Mouse (Mus musculus): ENCODE results near the gene Eefsec.

The Eefsec gene

DNA sequence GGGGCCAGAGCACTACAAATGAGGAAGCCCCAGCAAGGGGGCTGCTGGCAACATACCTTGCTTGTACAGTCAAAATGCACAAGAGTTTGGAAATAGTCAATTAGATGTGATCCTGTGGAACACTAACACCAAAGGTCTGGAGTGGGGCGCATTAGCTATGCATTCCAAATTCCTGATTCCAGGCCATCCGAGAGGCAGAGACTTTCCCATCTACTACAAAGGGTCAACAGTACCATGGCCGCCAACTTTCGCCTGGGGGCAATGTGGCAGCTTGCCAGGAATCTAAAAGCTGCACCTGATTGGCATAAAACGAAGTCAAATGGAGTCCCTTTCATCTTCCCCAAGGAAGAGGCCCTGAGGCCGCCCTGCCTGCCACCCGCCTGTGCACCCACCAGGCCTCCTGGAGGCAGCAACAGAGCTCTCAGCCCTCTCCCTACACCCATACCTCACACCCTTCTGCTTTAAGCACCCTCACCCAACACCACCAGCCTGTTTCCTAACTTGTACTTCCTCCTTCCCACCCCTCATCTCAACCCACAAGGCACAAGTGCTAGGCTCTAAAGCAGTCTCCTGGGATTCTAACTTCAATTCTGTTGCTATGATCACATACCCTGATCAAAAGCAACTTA lies 30.1 kb downstream of the Eefsec start:
- no peak for DNase-seq (ENCODE audit: low spot score in 2 of 2)

- no peak for DNase-seq (ENCODE audit: low spot score in 2 of 2)
Observed at GRCm38 (mm10) chr6:88412604-88413003, 33.7 kb downstream of the Eefsec start.

DNA sequence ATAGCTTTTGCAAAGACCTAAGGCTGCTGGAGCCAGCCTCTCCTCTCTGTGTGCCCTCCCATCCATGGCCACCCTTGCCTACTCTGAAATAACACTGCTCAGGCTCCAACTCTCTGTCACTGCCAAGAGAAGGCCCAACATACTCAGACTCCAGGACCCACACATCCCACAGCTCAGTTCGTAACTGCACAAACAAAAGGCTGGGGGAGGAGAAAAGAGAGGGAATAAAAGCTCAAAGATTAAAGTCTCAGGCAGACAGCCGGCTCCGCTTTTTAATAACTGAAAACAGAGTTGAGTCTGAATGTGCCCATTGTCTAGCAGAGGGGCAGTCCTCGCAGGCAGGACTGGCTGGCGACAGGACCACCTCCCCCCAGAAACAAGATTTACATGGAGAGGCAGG lies 36.8 kb downstream of the Eefsec start:
- no peak for DNase-seq (ENCODE audit: low spot score in 2 of 2)

GRCm38 (mm10) chr6:88400451-88400850 lies 45.9 kb downstream of the Eefsec start:
- DNase-seq (ENCODE audit: low spot score in 2 of 2): no peak

DNA sequence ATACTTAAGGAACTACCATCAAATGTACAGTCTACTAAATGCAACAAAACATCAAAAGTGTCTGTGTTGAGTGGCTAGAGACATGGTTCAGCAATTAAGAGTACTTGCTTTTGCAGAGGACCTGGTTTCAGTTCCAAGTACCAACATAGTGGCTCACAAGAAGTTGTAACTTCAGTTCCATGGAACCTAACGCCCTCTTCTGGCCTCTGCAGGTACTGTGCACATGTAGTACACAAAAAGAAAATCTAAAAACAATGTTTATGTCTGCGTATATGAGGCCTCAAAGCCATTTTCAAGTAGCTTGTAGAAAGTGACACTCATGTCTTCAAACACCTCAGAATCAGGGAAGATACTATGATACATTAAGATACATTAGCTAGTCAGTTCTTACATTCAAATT lies 48.4 kb downstream of the Eefsec start:
- no peak for DNase-seq (ENCODE audit: low spot score in 2 of 2)

GRCm38 (mm10) chr6:88388946-88389345 lies 57.4 kb downstream of the Eefsec start:
- DNase-seq (ENCODE audit: low spot score in 2 of 2): no peak

GRCm38 (mm10) chr6:88387836-88388724 lies 58.3 kb downstream of the Eefsec start:
- no peak for DNase-seq (ENCODE audit: low spot score in 2 of 2)

GRCm38 (mm10) chr6:88384420-88385053 lies 61.8 kb downstream of the Eefsec start:
- no peak for DNase-seq (ENCODE audit: low spot score in 2 of 2)

- no peak for DNase-seq (ENCODE audit: low spot score in 2 of 2)
Observed at GRCm38 (mm10) chr6:88383734-88384133, 62.6 kb downstream of the Eefsec start.

GRCm38 (mm10) chr6:88379756-88380155 lies 66.6 kb downstream of the Eefsec start:
- no peak for DNase-seq (ENCODE audit: low spot score in 2 of 2)

DNA sequence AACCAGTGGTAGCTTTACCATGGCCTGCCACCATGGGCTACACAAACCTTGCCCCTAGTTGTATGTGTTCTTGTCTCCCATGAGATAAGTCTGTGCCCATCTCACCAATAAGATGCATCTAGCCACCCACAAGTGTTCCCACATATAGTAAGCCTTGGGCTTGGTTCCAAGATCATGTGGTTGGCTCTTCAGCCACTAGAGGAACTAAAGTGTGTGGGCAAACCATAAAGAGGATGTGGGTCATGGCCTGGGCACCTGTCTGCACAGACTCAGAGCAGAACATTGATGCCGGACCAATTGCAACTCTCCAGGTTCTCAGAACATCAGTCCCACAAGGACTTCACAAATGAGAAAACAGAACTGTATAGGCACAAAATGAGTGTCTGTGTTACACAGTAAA lies 67.5 kb downstream of the Eefsec start:
- no peak for DNase-seq (ENCODE audit: low spot score in 2 of 2)

- DNase-seq (ENCODE audit: low spot score in 2 of 2): no peak
Observed at GRCm38 (mm10) chr6:88374247-88374646, 72.1 kb downstream of the Eefsec start.

- DNase-seq (ENCODE audit: low spot score in 2 of 2): no peak
Observed at GRCm38 (mm10) chr6:88369851-88370635, 76.3 kb downstream of the Eefsec start.

DNA sequence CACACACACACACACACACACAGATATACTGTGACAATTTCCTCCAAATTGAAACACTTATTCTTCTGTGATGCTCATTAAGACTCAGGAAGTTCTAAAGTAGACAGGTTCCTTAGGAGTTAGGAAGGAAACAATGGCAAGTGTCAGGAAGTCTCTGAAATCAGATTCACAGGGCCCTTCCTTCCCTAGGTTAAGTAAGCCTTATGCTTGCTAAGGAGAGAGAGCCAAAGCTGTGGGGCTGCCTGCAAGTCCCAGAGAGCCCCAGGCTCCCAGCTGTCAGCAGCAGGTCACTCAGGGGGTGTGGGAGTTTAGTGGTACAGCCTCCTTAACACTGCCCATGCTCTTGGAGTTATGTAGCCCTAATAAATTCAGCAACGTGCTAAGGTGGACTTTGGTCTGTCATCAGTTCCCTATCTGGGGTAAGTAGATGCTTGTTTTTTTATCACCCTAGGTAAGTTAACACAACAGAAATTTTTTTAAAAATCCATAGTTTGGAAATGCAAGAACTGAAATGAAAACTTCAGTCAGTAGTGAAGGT lies 82.8 kb downstream of the Eefsec start:
- no peak for DNase-seq (ENCODE audit: low spot score in 2 of 2)

GRCm38 (mm10) chr6:88361096-88361495 lies 85.2 kb downstream of the Eefsec start:
- no peak for DNase-seq (ENCODE audit: low spot score in 2 of 2)

DNA sequence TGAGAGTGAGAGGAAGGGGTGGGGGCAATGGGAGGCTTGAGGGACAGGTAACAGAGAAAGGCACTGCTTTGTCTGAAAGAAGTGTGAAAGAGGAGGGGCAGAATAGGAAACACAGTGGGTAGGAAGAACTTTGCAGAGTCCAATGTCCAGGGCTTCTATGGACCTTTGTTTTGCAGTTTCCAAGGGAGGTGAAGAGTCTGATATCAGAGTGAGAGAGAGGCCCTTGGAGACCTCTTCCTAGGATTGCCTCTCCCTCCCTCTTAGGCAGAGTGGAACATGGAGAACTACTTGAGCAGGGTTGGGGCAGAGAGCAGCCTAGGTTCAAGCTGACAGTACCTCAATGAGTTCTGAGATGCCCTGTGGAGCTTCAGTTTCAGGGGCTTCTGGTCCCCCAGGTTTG lies 88.1 kb downstream of the Eefsec start:
- DNase-seq (ENCODE audit: low spot score in 2 of 2): no peak

GRCm38 (mm10) chr6:88355866-88356265 lies 90.5 kb downstream of the Eefsec start:
- DNase-seq (ENCODE audit: low spot score in 2 of 2): no peak

- no peak for DNase-seq (ENCODE audit: low spot score in 2 of 2)
Observed at GRCm38 (mm10) chr6:88352541-88352940, 93.8 kb downstream of the Eefsec start.

DNA sequence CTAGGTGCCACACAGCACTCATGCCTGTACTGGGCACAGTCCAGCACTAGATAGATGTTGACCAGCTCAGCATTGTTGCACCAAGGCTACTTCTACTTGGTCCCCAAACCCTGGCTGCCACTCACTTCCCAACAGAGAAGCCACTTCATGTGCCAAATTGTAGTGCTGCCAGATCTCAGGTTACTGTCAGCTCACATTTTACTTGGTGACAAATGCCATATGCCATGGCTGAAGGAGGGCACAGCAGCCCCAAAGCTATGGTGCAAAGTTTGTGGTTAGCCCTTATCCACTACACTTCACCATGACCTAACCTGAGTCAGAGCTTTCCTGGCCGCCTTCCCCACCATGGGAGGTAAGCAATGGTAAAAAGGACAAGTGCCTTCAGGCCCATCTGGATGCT lies 99.6 kb downstream of the Eefsec start:
- no peak for DNase-seq (ENCODE audit: low spot score in 2 of 2)

GRCm38 (mm10) chr6:88345311-88345710 lies 101.0 kb downstream of the Eefsec start:
- DNase-seq (ENCODE audit: low spot score in 2 of 2): no peak

Measured in thymus, postnatal 10 days (tissue).